Mouse (Mus musculus) ES-Bruce4 (cell line): ENCODE data around the gene Rnf220.

Experiments used
- CTCF ChIP-seq: IDR thresholded peaks from one replicate; pipeline ENCODE4 v1.8.1; 2011; ENCODE audit warnings: low read depth, low read length
- POLR2A ChIP-seq: IDR thresholded peaks from one replicate; pipeline ENCODE4 v1.8.1; 2011; ENCODE audit warnings: low read length; ENCODE audit not compliant: insufficient read depth

DNA sequence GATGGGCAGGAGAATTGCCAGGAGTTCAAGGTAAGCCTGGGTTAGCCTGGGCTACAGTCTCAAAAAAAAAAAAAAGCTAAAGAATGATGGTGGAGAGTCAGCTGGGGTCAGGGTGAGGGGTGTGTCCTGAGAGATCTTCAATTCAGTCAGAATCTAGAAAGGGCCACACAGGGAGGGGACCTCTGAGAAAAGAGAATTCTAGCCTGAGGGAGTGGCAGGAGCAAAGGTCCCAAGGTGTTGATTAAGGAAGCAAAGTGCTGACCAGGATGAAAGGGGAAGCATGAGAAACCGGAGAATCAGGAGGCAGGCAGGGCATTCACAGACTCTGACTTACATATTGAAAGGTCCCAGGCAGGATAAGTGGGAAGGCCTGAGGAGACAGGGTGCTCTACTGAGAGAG is 80.0 kb downstream of the Rnf220 start:
- TF ChIP-seq POLR2A = no peak
- TF ChIP-seq CTCF = no peak
